Mouse (Mus musculus) stomach, embryonic 16.5 days (tissue): ENCODE measurements around the gene Eif4g1. TPM values are rescaled to one million over a fixed set of nuclear protein-coding genes. Genes with fewer than 3 reads are reported as not detected.

ENCODE experiments used
- ATAC-seq: fragments of 200-750 bp; cut with Nextera tagmentation; 2 replicates; pipeline ENCODE4 v1.8.0; 2017; ENCODE audit warnings: moderate number of reproducible peaks, moderate TSS enrichment; ENCODE audit not compliant: insufficient read depth, low FRiP score
- H3K27ac ChIP-seq: fragments of 300-500 bp; sonication (generic); 2 replicates; pipeline ENCODE4 v1.5.1; 2014; ENCODE audit warnings: low read length
- H3K27me3 ChIP-seq: fragments of 300-500 bp; sonication (generic); 2 replicates; pipeline ENCODE4 v1.6.1; 2014; ENCODE audit warnings: low read length, control low read depth, mixed read lengths; ENCODE audit not compliant: control insufficient read depth, insufficient read depth
- H3K36me3 ChIP-seq: fragments of 300-500 bp; sonication (generic); 2 replicates; pipeline ENCODE4 v1.6.1; 2014; ENCODE audit warnings: low read length; ENCODE audit not compliant: control insufficient read depth, insufficient read depth
- H3K4me1 ChIP-seq: fragments of 300-500 bp; sonication (generic); 2 replicates; pipeline ENCODE4 v1.6.1; 2014; ENCODE audit warnings: low read length, control low read depth, mixed read lengths; ENCODE audit not compliant: control insufficient read depth, insufficient read depth
- H3K4me2 ChIP-seq: fragments of 300-500 bp; sonication (generic); 2 replicates; pipeline ENCODE4 v1.6.1; 2014; ENCODE audit warnings: low read depth, low read length, mixed read lengths
- H3K4me3 ChIP-seq: fragments of 300-500 bp; sonication (generic); replicated peaks from 2 replicates; pipeline ENCODE4 v1.5.1; 2014; ENCODE audit warnings: mild to moderate bottlenecking, low read length
- H3K9ac ChIP-seq: fragments of 300-500 bp; sonication (generic); 2 replicates; pipeline ENCODE4 v1.6.1; 2014; ENCODE audit warnings: low read length
- H3K9me3 ChIP-seq: fragments of 300-500 bp; sonication (generic); replicated peaks from 2 replicates; pipeline ENCODE4 v1.6.1; 2016; ENCODE audit warnings: low read length, control low read depth; ENCODE audit not compliant: control insufficient read depth
- WGBS: fragments of 180-500 bp; shearing (Covaris S2); extraction: QIAGEN DNeasy Blood & Tissue Kit; methylation state at CpG from one replicate; pipeline ENCODE4 v1.1.7; 2014; 5-methylcytosine and 5-hydroxymethylcytosine counted together
- polyA plus RNA-seq: library from polyadenylated mRNA; unstranded; fragments of >200 nt; fragmentation: Nextera tagmentation; extraction: Ambion mirVana; gene quantifications from 2 replicates; pipeline ENCODE4 v1.2.1, GENCODE M21; 2015

Eif4g1 gene
- polyA plus RNA-seq, 1 experiment from 2014 or later: 155 TPM

GRCm38 (mm10) chr16:20708220-20708938 is 40.3 kb downstream of the Eif4g1 start:
- Histone ChIP-seq H3K27ac (no peak overlapping the region), H3K4me1 (0 out of 2 replicates have a peak, but pooled peaks cover 1% of the 10 kb centered on the region), H3K9ac (no peak overlapping the region), H3K36me3 (no peaks in the 10 kb centered on the region), H3K4me3 (no peak overlapping the region), H3K9me3 (no peaks in the 10 kb centered on the region), H3K4me2 (no peak overlapping the region), H3K27me3 (no peaks in the 10 kb centered on the region)
- ATAC-seq: no peak
- WGBS: 92% methylated on average over 21 of the region's 21 CpGs

GRCm38 (mm10) chr16:20708939-20709734 is 41.0 kb downstream of the Eif4g1 start:
- no peak overlapping the region for H3K27ac ChIP-seq
- H3K9ac ChIP-seq: no peak overlapping the region
- H3K4me3 ChIP-seq: no peak overlapping the region
- no peaks in the 10 kb centered on the region for H3K27me3 ChIP-seq
- H3K4me2 ChIP-seq: no peak overlapping the region
- WGBS: 75% methylated on average over 19 of the region's 19 CpGs
- no peaks in the 10 kb centered on the region for H3K9me3 ChIP-seq
- H3K4me1 ChIP-seq: peaks cover 7% of the 10 kb centered on the region; the same call in 1 of the 2 replicates
- no peak for ATAC-seq
- no peaks in the 10 kb centered on the region for H3K36me3 ChIP-seq

GRCm38 (mm10) chr16:20710370-20710769 is 42.3 kb downstream of the Eif4g1 start:
- no peaks in the 10 kb centered on the region for H3K9me3 ChIP-seq
- WGBS: 93% methylated on average over 11 of the region's 11 CpGs
- no peaks in the 10 kb centered on the region for H3K36me3 ChIP-seq

GRCm38 (mm10) chr16:20710810-20711209 is 42.7 kb downstream of the Eif4g1 start:
- Histone ChIP-seq H3K9me3 (no peaks in the 10 kb centered on the region), H3K36me3 (no peaks in the 10 kb centered on the region), H3K9ac (no peak overlapping the region), H3K4me3 (no peak overlapping the region), H3K4me2 (no peak overlapping the region), H3K4me1 (peaks cover 22% of the 10 kb centered on the region), H3K27ac (no peak overlapping the region), H3K27me3 (no peaks in the 10 kb centered on the region)
- no peak for ATAC-seq
- 81% methylated on average over 4 of the region's 4 CpGs for WGBS

More at GRCm38 (mm10) chr16:20710370-20710769, 42.3 kb downstream of the Eif4g1 start:
- Histone ChIP-seq H3K4me3 (no peak overlapping the region), H3K4me1 (peaks cover 18% of the 10 kb centered on the region), H3K4me2 (no peak overlapping the region), H3K9ac (no peak overlapping the region), H3K27ac (no peak overlapping the region), H3K27me3 (no peaks in the 10 kb centered on the region)
- no peak for ATAC-seq

GRCm38 (mm10) chr16:20712190-20712589 is 44.1 kb downstream of the Eif4g1 start:
- H3K9ac ChIP-seq: no peak overlapping the region
- no peak overlapping the region for H3K4me3 ChIP-seq
- ATAC-seq: no peak
- H3K4me1 ChIP-seq: peaks cover 22% of the 10 kb centered on the region
- H3K27ac ChIP-seq: no peak overlapping the region
- 82% methylated on average over 9 of the region's 9 CpGs for WGBS
- H3K9me3 ChIP-seq: no peaks in the 10 kb centered on the region
- H3K36me3 ChIP-seq: no peaks in the 10 kb centered on the region
- no peaks in the 10 kb centered on the region for H3K27me3 ChIP-seq
- no peak overlapping the region for H3K4me2 ChIP-seq

- no peak overlapping the region for H3K9ac ChIP-seq
- peaks cover 22% of the 10 kb centered on the region for H3K4me1 ChIP-seq
- H3K36me3 ChIP-seq: no peaks in the 10 kb centered on the region
- H3K4me2 ChIP-seq: no peak overlapping the region
- ATAC-seq: no peak
- no peak overlapping the region for H3K27ac ChIP-seq
- no peaks in the 10 kb centered on the region for H3K9me3 ChIP-seq
- 74% methylated on average over 7 of the region's 7 CpGs for WGBS
- no peak overlapping the region for H3K4me3 ChIP-seq
- no peaks in the 10 kb centered on the region for H3K27me3 ChIP-seq
Observed at GRCm38 (mm10) chr16:20712889-20713288, 44.8 kb downstream of the Eif4g1 start.

- no peaks in the 10 kb centered on the region for H3K36me3 ChIP-seq
- no peak for ATAC-seq
- WGBS: 35% methylated on average over 11 of the region's 11 CpGs
- H3K9ac ChIP-seq: peak overlapping the region; percentile 72
- H3K27ac ChIP-seq: no peak overlapping the region; the same call in 1 of the 2 replicates
- peak overlapping the region; percentile 67 for H3K4me2 ChIP-seq
- no peaks in the 10 kb centered on the region for H3K9me3 ChIP-seq
- peaks cover 26% of the 10 kb centered on the region for H3K4me1 ChIP-seq
- no peaks in the 10 kb centered on the region for H3K27me3 ChIP-seq
- peak overlapping the region; percentile 70 for H3K4me3 ChIP-seq
Observed at GRCm38 (mm10) chr16:20714307-20715080, 46.4 kb downstream of the Eif4g1 start.

- 48% methylated on average over 2 of the region's 2 CpGs for WGBS
Observed at GRCm38 (mm10) chr16:20715161-20715560, 47.0 kb downstream of the Eif4g1 start.

More at GRCm38 (mm10) chr16:20715161-20715560, 47.0 kb downstream of the Eif4g1 start:
- no peaks in the 10 kb centered on the region for H3K27me3 ChIP-seq
- no peaks in the 10 kb centered on the region for H3K9me3 ChIP-seq
- no peaks in the 10 kb centered on the region for H3K36me3 ChIP-seq
- H3K4me2 ChIP-seq: peak overlapping the region; percentile 67
- H3K4me1 ChIP-seq: peaks cover 26% of the 10 kb centered on the region
- ATAC-seq: no peak
- peak overlapping the region; percentile 70 for H3K4me3 ChIP-seq
- peak overlapping the region; percentile 72 for H3K9ac ChIP-seq
- H3K27ac ChIP-seq: peak overlapping the region; percentile 92; the same call in 1 of the 2 replicates
